Mouse (Mus musculus): ENCODE data around the gene Actl11. TPM values are rescaled to one million over a fixed set of nuclear protein-coding genes. Genes with fewer than 3 reads are reported as not detected.

Actl11 gene
- polyA plus RNA-seq, 1 experiment from 2014 or later: not detected

- Histone ChIP-seq H3K27me3 (ENCODE audit: control insufficient read depth, insufficient read depth, low read length) (no peaks in the 10 kb centered on the region), H3K27ac (ENCODE audit: low read depth, low read length) (no peak overlapping the region), H3K36me3 (ENCODE audit: control insufficient read depth, insufficient read depth, low read length) (peaks cover 4% of the 10 kb centered on the region), H3K4me1 (ENCODE audit: control insufficient read depth, insufficient read depth, low read length) (no peaks in the 10 kb centered on the region), H3K9me3 (ENCODE audit: control insufficient read depth, low read length) (no peaks in the 10 kb centered on the region), H3K4me2 (ENCODE audit: low read depth) (no peak overlapping the region), H3K4me3 (ENCODE audit: low read depth, low read length) (no peak overlapping the region), H3K9ac (ENCODE audit: low read length) (no peak overlapping the region)
- DNase-seq (ENCODE audit: low spot score) (no peak), ATAC-seq (ENCODE audit: insufficient read depth, low FRiP score, low TSS enrichment) (no peak)
- WGBS: 80% methylated on average over 10 of the region's 10 CpGs
These were observed 33.1 kb downstream of the Actl11 start for GRCm38 (mm10) chr9:107961351-107961762.

- ATAC-seq (ENCODE audit: insufficient read depth, low FRiP score, low TSS enrichment) (no peak), DNase-seq (ENCODE audit: low spot score) (no peak)
- H3K27me3 ChIP-seq (ENCODE audit: control insufficient read depth, insufficient read depth, low read length): no peaks in the 10 kb centered on the region
- 68% methylated on average over 5 of the region's 5 CpGs for WGBS
- H3K4me1 ChIP-seq (ENCODE audit: control insufficient read depth, insufficient read depth, low read length): no peaks in the 10 kb centered on the region
- no peak overlapping the region for H3K9ac ChIP-seq (ENCODE audit: low read length)
- no peaks in the 10 kb centered on the region for H3K9me3 ChIP-seq (ENCODE audit: control insufficient read depth, low read length)
- no peak overlapping the region for H3K4me3 ChIP-seq (ENCODE audit: low read depth, low read length)
- peaks cover 4% of the 10 kb centered on the region for H3K36me3 ChIP-seq (ENCODE audit: control insufficient read depth, insufficient read depth, low read length)
- H3K4me2 ChIP-seq (ENCODE audit: low read depth): no peak overlapping the region
- H3K27ac ChIP-seq (ENCODE audit: low read depth, low read length): no peak overlapping the region
These were observed 33.6 kb downstream of the Actl11 start for GRCm38 (mm10) chr9:107961881-107962280.

GRCm38 (mm10) chr9:107962916-107963315, 34.6 kb downstream of the Actl11 start:
- Histone ChIP-seq H3K4me2 (ENCODE audit: low read depth) (no peak overlapping the region), H3K4me3 (ENCODE audit: low read depth, low read length) (no peak overlapping the region), H3K4me1 (ENCODE audit: control insufficient read depth, insufficient read depth, low read length) (no peaks in the 10 kb centered on the region), H3K9me3 (ENCODE audit: control insufficient read depth, low read length) (no peaks in the 10 kb centered on the region), H3K9ac (ENCODE audit: low read length) (no peak overlapping the region), H3K36me3 (ENCODE audit: control insufficient read depth, insufficient read depth, low read length) (peaks cover 4% of the 10 kb centered on the region), H3K27ac (ENCODE audit: low read depth, low read length) (no peak overlapping the region), H3K27me3 (ENCODE audit: control insufficient read depth, insufficient read depth, low read length) (no peaks in the 10 kb centered on the region)
- ATAC-seq (ENCODE audit: insufficient read depth, low FRiP score, low TSS enrichment) (no peak), DNase-seq (ENCODE audit: low spot score) (no peak)
- WGBS: 94% methylated on average over 9 of the region's 9 CpGs

- Histone ChIP-seq H3K4me3 (ENCODE audit: low read depth, low read length) (no peak overlapping the region), H3K4me1 (ENCODE audit: control insufficient read depth, insufficient read depth, low read length) (no peaks in the 10 kb centered on the region), H3K4me2 (ENCODE audit: low read depth) (no peak overlapping the region), H3K9ac (ENCODE audit: low read length) (no peak overlapping the region), H3K27me3 (ENCODE audit: control insufficient read depth, insufficient read depth, low read length) (no peaks in the 10 kb centered on the region), H3K36me3 (ENCODE audit: control insufficient read depth, insufficient read depth, low read length) (peaks cover 4% of the 10 kb centered on the region), H3K9me3 (ENCODE audit: control insufficient read depth, low read length) (no peaks in the 10 kb centered on the region), H3K27ac (ENCODE audit: low read depth, low read length) (no peak overlapping the region)
- ATAC-seq (ENCODE audit: insufficient read depth, low FRiP score, low TSS enrichment) (no peak), DNase-seq (ENCODE audit: low spot score) (peak; percentile 83)
- WGBS: 27% methylated on average over 5 of the region's 5 CpGs
These were observed 35.4 kb downstream of the Actl11 start for GRCm38 (mm10) chr9:107963700-107964099.

GRCm38 (mm10) chr9:107964681-107965080, 36.4 kb downstream of the Actl11 start:
- WGBS: 96% methylated on average over 9 of the region's 9 CpGs
- no peak for DNase-seq (ENCODE audit: low spot score)
- ATAC-seq (ENCODE audit: insufficient read depth, low FRiP score, low TSS enrichment): no peak
- Histone ChIP-seq H3K27ac (ENCODE audit: low read depth, low read length) (no peak overlapping the region), H3K9me3 (ENCODE audit: control insufficient read depth, low read length) (no peaks in the 10 kb centered on the region), H3K27me3 (ENCODE audit: control insufficient read depth, insufficient read depth, low read length) (no peaks in the 10 kb centered on the region), H3K4me2 (ENCODE audit: low read depth) (no peak overlapping the region), H3K4me1 (ENCODE audit: control insufficient read depth, insufficient read depth, low read length) (no peaks in the 10 kb centered on the region), H3K36me3 (ENCODE audit: control insufficient read depth, insufficient read depth, low read length) (no peaks in the 10 kb centered on the region; the same call in none of the 2 replicates), H3K9ac (ENCODE audit: low read length) (no peak overlapping the region), H3K4me3 (ENCODE audit: low read depth, low read length) (no peak overlapping the region)

- Histone ChIP-seq H3K4me1 (ENCODE audit: control insufficient read depth, insufficient read depth, low read length) (no peaks in the 10 kb centered on the region), H3K27me3 (ENCODE audit: control insufficient read depth, insufficient read depth, low read length) (no peaks in the 10 kb centered on the region), H3K4me3 (ENCODE audit: low read depth, low read length) (no peak overlapping the region), H3K27ac (ENCODE audit: low read depth, low read length) (no peak overlapping the region), H3K9me3 (ENCODE audit: control insufficient read depth, low read length) (no peaks in the 10 kb centered on the region), H3K9ac (ENCODE audit: low read length) (no peak overlapping the region), H3K4me2 (ENCODE audit: low read depth) (no peak overlapping the region), H3K36me3 (ENCODE audit: control insufficient read depth, insufficient read depth, low read length) (no peaks in the 10 kb centered on the region; the same call in none of the 2 replicates)
- no peak for ATAC-seq (ENCODE audit: insufficient read depth, low FRiP score, low TSS enrichment)
- no peak for DNase-seq (ENCODE audit: low spot score)
- 89% methylated on average over 10 of the region's 10 CpGs for WGBS
These were observed 38.4 kb downstream of the Actl11 start for GRCm38 (mm10) chr9:107966676-107967075.

- Histone ChIP-seq H3K27me3 (ENCODE audit: control insufficient read depth, insufficient read depth, low read length) (no peaks in the 10 kb centered on the region), H3K9me3 (ENCODE audit: control insufficient read depth, low read length) (no peaks in the 10 kb centered on the region), H3K36me3 (ENCODE audit: control insufficient read depth, insufficient read depth, low read length) (no peaks in the 10 kb centered on the region; the same call in none of the 2 replicates), H3K9ac (ENCODE audit: low read length) (no peak overlapping the region), H3K4me3 (ENCODE audit: low read depth, low read length) (no peak overlapping the region), H3K27ac (ENCODE audit: low read depth, low read length) (no peak overlapping the region), H3K4me2 (ENCODE audit: low read depth) (no peak overlapping the region), H3K4me1 (ENCODE audit: control insufficient read depth, insufficient read depth, low read length) (no peaks in the 10 kb centered on the region)
- 91% methylated on average over 6 of the region's 6 CpGs for WGBS
- ATAC-seq (ENCODE audit: insufficient read depth, low FRiP score, low TSS enrichment): no peak
- DNase-seq (ENCODE audit: low spot score): no peak
These were observed 39.2 kb downstream of the Actl11 start for GRCm38 (mm10) chr9:107967437-107967836.

GRCm38 (mm10) chr9:107968531-107968930, 40.3 kb downstream of the Actl11 start:
- no peak for DNase-seq (ENCODE audit: low spot score)
- Histone ChIP-seq H3K4me1 (ENCODE audit: control insufficient read depth, insufficient read depth, low read length) (no peaks in the 10 kb centered on the region), H3K4me3 (ENCODE audit: low read depth, low read length) (no peak overlapping the region), H3K27ac (ENCODE audit: low read depth, low read length) (no peak overlapping the region), H3K4me2 (ENCODE audit: low read depth) (no peak overlapping the region), H3K36me3 (ENCODE audit: control insufficient read depth, insufficient read depth, low read length) (no peaks in the 10 kb centered on the region; the same call in none of the 2 replicates), H3K9me3 (ENCODE audit: control insufficient read depth, low read length) (no peaks in the 10 kb centered on the region), H3K27me3 (ENCODE audit: control insufficient read depth, insufficient read depth, low read length) (no peaks in the 10 kb centered on the region), H3K9ac (ENCODE audit: low read length) (no peak overlapping the region)
- ATAC-seq (ENCODE audit: insufficient read depth, low FRiP score, low TSS enrichment): no peak
- 92% methylated on average over 7 of the region's 7 CpGs for WGBS

GRCm38 (mm10) chr9:107970311-107970710, 42.0 kb downstream of the Actl11 start:
- Histone ChIP-seq H3K9me3 (ENCODE audit: control insufficient read depth, low read length) (no peaks in the 10 kb centered on the region), H3K4me1 (ENCODE audit: control insufficient read depth, insufficient read depth, low read length) (no peaks in the 10 kb centered on the region), H3K9ac (ENCODE audit: low read length) (no peak overlapping the region), H3K4me3 (ENCODE audit: low read depth, low read length) (no peak overlapping the region), H3K27ac (ENCODE audit: low read depth, low read length) (no peak overlapping the region), H3K4me2 (ENCODE audit: low read depth) (no peak overlapping the region), H3K36me3 (ENCODE audit: control insufficient read depth, insufficient read depth, low read length) (no peaks in the 10 kb centered on the region; the same call in none of the 2 replicates), H3K27me3 (ENCODE audit: control insufficient read depth, insufficient read depth, low read length) (no peaks in the 10 kb centered on the region)
- DNase-seq (ENCODE audit: low spot score) (no peak), ATAC-seq (ENCODE audit: insufficient read depth, low FRiP score, low TSS enrichment) (no peak)
- 85% methylated on average over 5 of the region's 5 CpGs for WGBS
